Mouse (Mus musculus) cerebellum, adult 11-12 months (tissue): ENCODE measurements at regions not wholly inside any gene's neighbourhood (a gene's known extent, or its start where the extent isn't known, plus 50 kb on each side); places are given as distances from the start of the nearest gene placed in this dataset.

Experiments used
- DNase-seq: peaks from one replicate; pipeline ENCODE4 v3.0.0; 2022

DNA sequence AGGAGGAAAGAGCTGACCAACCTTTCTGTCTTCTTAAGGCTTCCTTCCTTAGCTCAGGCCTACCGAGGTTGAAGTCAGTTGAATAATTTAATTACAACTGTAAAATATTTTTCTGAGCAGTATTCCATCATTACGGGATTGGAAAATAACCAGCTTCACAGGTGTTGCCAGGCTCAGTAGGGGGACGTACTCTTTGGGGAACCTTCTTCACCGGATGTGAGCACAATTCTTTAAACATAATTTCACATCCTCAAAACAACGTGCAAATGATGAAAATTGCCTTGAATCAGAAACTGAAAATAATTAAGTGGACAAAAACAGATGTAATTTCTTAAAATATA is 515.9 kb downstream of the Tns3 start:
- no peak for DNase-seq

DNA sequence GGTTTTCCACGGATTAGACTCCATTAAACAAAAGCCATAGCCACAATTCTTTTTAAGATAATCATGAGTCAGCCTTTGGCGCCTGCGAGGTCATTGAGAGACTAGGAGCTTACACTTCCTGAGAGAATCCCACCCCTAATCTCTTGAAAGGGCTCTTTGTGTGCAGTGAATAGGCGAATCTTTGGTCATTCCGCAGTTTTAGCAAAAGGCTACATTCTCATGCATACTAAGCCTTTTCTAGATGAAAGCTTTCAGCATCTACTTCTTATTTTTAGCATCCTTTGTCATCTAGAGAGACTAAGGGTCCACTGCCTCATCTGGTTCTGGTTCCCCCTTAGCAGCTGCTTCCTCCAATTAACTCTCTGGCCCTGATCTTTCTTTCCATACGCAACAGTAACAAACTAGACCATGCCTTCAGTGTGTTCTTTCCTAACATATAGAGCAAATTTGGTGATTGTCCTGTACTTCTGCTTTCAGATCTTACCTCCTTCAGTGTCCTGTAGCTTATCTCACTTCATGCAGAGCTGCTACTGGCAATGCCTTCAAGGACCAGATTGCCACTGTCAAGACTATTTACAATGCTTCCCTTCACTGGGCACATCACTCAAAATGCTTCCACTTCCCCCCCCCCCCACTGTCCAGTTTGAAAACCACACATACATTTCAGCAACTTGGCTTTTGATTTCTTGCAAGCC is 516.4 kb downstream of the Tns3 start:
- DNase-seq = no peak

DNA sequence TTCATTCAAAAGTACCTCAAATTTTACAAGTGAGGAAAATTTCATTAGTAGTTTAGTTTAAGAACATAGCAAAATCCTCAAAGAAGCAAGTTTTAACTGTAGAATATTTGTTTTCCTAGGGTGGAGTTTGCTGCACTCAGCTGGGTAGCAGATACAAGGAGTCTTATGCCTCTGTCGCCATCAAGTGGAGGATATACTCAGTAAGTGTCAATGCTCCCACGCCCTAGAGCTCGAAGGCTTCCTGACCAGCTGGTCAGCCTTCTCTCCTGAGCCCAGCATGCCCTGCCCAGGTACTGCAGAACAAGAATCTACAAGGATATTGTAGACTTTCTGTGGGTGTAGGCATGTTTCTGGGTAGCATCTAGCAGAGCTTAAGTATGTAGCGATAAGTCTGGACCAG is 527.0 kb downstream of the Tns3 start:
- no peak for DNase-seq

DNA sequence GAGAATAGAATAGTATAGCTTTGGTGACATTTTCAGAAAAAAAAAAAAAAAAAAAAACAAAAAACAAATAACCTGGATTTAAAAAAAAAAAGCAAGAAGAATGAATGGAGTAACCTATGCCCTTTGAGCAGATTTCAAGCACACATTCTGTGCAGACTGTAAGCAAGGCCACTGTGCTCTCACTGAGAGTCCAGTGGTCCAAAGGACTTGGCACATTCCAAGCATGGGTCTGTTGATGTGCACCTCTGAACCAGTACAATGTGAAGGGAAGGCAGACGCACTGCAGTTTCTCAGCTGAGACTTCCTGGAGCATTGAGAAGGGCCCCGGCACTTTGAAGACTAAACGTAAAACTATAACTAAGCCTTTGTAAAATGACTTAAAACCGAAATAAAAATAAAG is 527.7 kb downstream of the Tns3 start:
- no peak for DNase-seq

DNA sequence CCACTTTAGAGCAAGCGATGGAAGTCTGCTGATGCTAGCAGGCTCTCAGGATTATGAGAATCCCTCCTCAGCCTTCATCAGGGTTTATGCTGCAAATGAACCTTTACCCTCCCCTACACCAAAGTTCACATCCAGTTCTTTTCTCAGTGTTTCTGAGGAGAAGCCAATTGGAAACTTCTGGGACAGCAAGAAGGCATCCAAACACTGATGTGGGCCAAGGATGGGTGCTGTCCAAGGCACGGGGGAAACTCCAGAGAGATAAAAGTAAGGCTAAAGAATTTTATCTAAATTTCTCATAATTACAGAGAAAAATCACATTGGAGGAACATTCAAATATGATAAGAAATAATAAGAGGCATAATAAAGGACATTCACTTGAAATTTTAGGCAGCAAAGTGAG is 555.0 kb downstream of the Tns3 start:
- DNase-seq = no peak

DNA sequence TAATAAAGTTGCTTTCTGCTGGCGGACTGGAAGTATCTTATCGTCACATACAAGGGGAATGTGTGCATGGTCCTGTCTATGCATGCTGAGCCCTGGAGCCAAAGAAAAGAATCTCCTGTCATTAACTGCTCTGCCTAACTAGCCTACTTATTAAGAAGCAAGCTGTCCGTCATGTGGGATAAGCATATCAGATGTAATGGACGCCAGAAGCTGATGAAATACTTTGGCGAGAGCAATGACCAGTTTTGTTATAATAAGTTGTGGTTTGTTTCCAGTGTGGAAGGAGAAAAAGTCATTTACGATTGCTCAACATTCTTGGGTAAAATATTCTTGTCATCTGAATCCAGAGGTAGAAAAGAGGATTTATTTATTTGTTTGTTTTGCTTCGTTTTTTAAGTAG is 563.2 kb downstream of the Tns3 start:
- DNase-seq = no peak

DNA sequence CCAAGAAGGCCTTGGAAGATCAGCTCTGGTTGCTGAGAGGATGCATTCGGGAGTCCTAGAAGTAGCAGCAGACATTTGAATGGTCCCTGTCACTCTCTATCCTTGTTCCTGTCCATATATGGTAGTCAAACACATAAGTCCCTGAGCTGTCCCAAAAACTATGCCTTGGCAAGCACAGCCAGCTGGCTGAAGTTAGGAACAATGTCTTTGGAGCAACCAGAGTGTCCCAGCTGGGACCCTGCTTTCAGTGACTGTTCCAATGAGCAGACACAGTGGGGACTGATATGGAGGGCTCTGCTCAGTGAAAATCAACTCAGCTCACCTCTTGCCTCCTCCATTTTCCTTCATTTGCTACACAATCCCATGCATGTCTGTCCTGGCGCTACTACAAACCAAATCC is 580.0 kb downstream of the Tns3 start:
- DNase-seq = no peak

DNA sequence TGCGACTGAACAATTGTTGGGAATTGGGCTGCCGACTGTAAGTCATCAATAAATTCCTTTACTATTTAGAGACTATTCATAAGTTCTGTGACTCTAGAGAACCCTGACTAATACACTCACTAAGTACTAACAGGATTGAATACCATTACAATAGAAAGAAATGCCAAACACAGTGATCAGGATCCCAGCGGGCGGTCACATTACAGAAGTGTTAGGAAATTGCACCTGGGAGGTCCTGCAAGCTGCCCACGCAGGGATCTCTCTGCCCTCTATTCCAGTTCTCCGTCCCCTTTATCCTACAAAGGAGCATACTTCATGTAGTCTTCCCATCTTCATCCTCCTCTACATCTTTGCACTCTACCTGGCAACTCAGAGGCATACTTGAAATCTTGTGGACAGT is 581.5 kb downstream of the Tns3 start:
- no peak for DNase-seq

DNA sequence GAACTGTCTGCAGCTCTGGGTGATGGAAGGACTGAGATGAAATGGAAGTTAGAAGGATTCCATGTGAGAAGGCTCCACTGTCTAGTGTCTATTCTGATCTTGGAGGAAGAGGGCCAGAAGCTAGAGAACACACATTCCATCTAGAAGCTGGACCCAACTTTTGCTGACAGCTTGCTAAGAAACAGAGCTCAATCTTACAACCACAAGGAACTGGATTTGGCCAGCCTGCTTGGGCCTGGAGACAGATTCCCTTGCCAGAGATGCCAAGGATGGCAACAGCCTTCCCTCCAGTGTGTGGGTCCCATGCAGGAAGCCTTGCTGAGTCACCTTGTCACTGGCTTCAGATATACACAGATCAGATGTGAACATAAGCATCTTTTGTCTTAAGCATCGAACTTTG is 591.0 kb downstream of the Tns3 start:
- DNase-seq = no peak

DNA sequence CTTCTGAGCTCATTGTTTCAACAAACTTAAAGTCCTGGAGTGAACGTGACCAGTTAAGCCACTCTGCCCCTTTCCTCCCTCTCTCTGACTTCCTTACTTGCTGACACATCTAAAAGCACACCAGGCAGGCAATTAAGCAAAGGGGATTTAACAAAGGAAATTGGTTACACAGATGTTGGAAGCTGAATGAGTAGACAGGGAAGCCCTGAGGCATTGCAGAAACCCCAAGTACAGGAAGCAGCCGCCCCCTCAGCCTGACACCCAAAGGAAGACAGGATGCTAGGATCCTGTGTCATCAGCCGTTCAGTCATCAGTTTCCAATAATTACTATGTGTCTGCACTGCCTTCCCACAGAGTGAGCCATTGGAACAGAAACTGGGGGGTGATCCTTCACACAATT is 595.5 kb downstream of the Tns3 start:
- no peak for DNase-seq

DNA sequence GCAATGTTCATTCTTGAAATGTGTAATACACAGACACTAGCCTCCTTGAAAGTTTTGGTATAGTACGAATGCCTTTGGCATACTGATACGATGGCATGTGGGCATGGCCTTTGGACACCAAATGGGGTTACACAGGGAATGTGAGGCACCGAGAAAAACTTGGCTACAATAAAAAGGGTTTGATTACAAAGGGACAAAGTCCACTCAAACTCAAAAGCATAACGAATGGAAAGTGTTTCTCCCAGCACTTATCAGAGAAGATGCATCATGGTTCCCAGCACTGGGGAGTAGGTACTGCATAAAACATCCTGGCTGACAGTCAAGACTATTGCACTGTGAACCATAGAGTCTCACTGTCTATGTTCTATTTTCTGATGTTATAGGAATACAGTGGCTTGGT is 597.0 kb downstream of the Tns3 start:
- no peak for DNase-seq

DNA sequence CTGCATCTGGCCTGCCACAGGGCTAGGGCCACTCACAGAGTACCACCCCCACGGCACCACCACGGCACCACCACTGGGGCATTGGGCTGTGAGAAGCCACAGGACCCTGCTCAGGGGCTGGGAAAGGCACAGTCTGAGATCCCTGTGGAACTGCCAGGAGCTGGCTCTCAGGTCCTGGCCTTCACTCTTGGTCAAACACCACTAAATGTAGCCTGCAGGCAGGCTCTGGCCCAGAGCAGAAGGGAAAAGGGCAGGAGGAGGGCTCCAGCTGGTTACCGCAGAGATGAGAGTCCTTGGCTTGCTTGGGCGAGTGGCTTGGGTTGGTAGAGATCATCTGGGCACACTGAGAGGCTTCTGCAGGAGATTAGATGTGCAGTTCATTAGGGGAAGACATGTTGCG is 598.5 kb downstream of the Tns3 start:
- peak; percentile 27 for DNase-seq

DNA sequence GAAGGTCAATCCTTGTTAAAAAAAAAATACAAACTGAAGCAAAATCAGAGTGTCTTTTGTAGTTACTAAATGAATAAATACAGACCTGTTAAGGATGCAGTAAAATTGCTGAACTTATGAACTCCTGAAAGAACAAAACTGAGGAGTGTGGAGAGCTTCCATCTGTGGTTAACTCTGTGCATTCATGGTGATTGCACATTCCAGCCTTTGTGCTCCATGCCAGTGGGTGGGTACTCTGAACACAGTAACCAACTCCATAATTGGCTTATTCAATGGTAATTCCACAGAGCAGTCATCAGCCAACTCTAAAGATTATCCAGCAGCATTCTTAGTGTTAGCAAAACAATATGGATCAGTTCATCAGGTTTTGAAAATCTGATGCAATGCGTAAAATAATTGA is 599.2 kb downstream of the Tns3 start:
- no peak for DNase-seq

DNA sequence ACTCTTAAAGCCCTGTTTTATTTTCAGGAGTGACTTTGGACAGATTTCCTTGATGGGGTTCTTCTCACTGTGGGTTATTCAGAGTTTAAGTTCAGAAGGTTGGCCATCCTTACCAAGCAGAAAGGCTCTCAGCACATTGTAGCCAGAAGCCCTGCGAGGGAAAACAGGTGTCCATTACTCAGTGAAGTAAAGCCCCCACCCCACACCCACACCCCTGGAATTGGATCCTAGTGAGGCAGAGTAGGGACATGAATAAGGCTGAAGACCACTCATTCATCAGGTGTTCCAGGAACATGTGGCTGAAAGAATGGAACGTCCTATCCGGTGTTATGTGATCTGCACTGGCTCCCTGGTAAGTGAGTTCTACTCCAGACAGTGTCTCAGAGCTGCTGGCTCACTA is 602.3 kb downstream of the Tns3 start:
- no peak for DNase-seq

DNA sequence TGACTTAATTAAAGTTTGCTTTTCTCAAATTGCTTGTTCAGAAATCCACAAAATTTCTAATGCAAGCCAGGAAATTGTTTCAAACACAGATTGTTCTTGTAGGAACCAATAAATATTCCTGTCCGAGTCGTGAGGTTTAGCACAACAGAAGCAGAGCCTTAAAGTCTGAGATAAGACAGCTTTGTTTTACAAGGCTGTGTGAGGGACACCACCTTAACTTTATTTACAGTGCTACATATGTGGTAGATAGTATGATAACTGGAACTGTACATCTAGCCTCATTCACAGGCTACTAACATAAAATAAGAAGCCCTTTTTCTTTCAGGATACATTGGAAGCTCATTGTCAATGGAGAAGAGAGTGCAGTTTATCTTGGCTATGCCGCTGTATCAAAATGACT is 602.8 kb downstream of the Tns3 start:
- no peak for DNase-seq

DNA sequence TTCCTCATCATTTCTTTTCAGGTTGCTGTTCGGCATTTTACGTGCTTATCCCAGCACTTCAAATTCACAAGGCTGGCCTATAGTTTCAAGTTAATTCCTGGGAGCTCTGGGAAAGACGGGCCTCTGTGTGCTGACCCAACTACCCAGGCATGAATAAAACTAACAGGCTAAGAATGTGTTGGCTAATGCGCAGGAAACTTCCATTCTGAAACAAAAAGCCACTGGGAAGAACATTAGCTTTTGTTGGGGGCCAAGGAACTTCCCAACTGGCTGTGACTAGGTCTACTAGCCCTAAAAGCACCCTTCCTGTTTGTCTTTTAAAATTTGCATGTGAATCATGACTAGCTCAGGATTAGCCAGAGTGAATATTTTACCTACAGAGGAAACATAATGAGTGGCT is 612.8 kb downstream of the Tns3 start:
- no peak for DNase-seq

DNA sequence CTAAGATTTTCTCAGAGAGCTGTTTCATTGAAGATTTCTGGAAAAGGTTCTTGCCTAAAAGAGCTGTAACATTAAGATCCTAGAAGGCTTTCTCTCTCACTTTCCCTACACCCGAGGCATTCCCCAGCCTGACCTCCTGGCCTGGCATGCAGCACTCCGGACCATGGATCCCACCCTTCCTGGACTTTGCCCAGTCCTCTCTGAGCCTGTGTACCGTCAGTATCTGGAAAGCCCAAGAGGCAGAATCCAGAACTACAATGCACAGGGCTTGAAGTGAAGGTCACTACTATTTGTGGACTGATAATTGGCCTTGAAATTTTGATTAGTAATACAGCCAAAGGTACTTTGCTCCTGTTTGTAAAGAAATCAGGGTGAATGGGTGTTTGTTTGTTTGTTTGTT is 619.2 kb downstream of the Tns3 start:
- DNase-seq = no peak

DNA sequence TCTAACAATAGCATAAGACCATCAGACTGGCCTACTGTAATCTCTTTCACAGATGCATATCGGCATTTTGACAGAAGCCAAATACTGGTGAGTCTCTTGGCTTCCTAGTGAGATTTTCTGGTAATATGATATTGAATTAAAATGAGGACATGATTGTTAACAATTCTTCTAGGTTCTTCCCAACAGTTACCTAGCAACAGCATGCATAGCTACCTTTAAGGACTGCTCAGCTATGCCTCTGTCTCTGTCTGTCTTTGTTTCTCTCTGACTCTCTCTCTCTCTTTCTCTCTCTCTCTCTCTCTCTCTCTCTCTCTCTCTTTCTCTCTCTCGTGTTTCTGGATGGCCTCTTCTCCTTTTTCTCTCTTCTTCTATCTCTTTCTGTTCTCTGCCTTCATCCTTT is 634.2 kb downstream of the Tns3 start:
- no peak for DNase-seq

DNA sequence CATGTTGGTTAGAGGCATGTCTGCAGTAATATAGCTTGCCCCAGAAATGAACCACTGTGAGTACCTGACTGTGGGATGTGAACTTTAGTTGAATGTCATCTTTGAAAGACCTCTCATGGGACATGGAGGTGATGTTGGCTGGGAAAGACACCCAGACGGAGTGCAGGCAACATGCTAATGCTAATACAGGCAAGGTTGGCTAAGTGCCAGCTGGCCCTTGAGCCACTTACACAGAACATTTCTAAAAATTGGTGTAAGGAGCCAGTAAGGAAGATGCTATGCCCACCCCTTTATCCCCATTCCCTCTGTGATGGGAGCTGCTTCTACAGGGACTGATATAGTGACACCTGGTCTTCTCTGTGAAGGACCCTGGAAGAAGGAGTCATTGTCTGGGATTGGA is 656.5 kb downstream of the Tns3 start:
- no peak for DNase-seq

DNA sequence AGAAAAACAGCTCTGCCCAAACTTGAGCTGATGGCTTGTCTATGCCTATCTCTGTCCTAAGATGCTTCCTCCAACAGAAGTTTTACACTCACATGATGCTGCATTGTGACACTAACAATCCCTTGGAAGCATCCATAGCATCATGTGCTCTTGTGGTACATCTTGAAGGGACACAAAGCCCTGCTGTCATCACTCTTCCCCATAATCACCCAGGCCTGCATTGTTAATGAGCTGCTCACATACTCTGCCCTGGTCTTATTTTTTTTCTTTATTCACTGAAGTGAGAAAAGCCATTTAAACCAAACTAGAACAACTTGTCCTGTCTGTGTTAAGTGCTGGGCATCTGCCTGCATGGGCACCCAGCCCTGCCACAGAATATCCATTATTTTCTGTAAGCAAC is 683.3 kb downstream of the Tns3 start:
- DNase-seq = no peak

DNA sequence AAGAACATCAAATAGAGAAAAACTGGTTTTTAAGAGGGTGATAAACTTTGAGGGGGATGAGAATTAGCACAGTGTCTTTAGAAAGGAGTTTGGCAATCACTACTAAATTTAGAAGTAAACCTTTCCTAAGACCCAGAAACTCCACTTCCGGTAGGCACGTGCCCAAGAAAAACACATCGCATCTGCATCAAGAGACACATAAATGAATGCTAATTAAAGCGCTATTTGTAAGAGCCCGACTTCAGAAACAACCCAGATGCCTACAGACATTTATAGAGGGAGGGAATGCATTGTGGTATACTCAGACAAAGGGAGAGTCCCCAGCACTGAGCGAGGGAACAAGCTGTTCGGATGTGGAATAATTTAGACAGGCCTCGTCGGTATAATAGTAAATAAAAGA is 688.5 kb downstream of the Tns3 start:
- no peak for DNase-seq

DNA sequence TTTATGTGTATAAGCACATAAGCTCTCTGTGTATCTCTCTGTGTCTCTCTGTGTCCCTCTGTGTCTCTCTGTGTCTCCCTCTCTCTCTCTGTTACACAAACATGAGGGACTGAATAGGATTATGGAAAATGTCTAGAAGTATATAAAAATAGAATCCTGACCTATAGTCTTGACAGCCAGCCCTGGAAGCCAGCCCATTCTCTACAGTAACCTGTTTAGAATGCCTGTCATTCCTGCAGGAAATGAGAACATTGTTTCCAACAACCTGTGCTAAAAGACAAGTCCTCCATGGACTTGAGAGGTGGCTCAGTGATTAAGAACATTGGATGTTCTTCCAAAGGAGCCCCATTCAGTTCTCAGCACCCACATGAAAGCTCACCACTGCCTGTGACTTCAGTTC is 714.4 kb downstream of the Tns3 start:
- no peak for DNase-seq

DNA sequence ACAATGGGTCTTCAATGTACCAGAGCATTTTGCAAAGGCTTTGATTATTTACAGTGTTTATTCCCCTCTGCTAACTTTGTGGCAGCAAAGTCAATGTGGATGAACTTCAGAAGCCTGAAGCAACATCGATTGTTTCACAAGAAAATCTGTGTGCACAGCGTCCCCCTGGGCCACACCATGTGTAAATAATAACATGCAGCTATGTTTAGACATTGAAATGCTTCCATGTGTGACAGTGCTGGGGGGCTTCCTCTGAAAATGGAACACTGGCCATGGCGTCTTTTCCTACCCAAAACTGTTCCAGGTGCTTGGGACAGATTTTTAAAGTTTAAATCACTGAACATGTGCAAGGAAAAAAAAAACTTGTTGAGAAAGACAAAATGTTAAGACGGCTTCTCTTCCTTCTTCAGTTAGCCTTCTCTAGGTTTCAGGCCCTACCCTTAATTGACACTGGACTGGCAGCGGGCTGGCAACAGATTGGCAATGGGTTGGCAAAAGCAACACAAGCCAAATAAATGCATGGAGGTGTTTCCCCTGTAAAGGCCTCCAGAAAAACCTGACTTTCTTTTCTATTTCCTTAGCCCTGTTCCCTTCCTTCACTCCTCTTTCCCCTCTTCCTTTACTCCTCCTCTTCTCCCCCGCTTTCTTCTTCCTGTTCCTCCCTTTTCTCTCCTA is 715.0 kb downstream of the Tns3 start:
- DNase-seq = no peak

DNA sequence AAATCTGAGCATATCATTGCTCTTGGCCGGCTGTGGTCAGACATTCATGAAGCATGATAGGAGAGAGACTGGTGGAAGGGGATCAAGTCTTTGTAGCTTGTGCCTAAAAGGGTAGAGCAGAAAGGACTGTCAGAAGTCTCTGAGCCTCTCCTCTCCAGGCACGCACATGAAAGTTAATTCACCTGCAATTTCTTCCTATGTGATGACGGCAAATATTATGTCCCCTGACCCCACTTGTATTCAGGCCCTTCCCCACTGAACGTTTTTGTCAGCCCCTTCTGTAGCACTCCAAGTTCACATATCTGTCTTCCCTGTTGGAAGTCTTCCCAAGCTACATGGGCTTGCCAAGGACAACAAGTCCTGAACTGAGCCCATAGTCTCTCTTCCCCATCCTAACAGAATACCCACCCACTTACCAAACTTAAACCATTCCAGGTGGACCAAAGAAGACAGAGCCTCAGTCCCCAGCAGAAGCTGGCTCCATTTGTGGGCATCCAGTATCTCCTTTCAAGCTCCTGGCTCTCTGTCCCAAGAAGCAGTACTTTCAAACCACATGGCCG is 719.3 kb downstream of the Tns3 start:
- no peak for DNase-seq

DNA sequence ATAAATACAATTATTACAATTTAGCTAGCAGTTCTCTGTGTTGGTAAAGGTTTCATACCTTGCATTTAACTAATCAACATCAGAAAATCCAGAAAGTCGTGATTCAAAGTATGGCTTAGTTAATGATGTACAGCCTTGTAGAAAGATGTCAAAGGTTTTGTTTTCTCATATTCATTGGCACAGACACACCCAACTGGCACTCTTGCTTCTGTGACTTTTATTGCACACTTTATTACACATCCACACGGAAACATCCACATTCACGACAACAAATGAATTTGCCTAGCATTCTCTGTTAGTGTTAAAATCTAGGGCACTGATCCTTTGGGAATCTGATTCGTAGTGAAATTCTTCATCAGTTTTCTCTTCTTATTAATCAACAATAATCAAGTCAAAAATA is 720.0 kb downstream of the Tns3 start:
- no peak for DNase-seq
